Mouse (Mus musculus) CH12.LX (cell line): ENCODE measurements at regions not wholly inside any gene's neighbourhood (a gene's known extent, or its start where the extent isn't known, plus 50 kb on each side); places are given as distances from the start of the nearest gene placed in this dataset.

Experiments
- CTCF ChIP-seq, 2 experiments: IDR thresholded peaks in 1 of 2; conservative IDR thresholded peaks in 1 of 2; 2 replicates each; pipeline ENCODE4 v1.5.1; 2011 to 2012; ENCODE audit warnings: low read depth in 2 of 2, low read length in 2 of 2, improper control_type of control experiment in 1 of 2, inconsistent platforms in 1 of 2, mild to moderate bottlenecking in 1 of 2, moderate library complexity in 1 of 2
- EP300 ChIP-seq: IDR thresholded peaks from 2 replicates; pipeline ENCODE4 v1.6.1; 2011; ENCODE audit warnings: low read length, improper control_type of control experiment
- HCFC1 ChIP-seq: IDR thresholded peaks from 2 replicates; pipeline ENCODE4 v1.6.1; 2012; ENCODE audit warnings: low read depth, mild to moderate bottlenecking, inconsistent platforms, low read length, improper control_type of control experiment
- MAFK ChIP-seq: IDR thresholded peaks from 2 replicates; pipeline ENCODE4 v1.6.1; 2011; ENCODE audit warnings: low read length, improper control_type of control experiment; ENCODE audit not compliant: insufficient replicate concordance
- POLR2A ChIP-seq: IDR thresholded peaks from 2 replicates; pipeline ENCODE4 v1.6.1; 2011; ENCODE audit warnings: low read depth, mild to moderate bottlenecking, improper control_type of control experiment, low read length
- SIN3A ChIP-seq: IDR thresholded peaks from 2 replicates; pipeline ENCODE4 v1.6.1; 2012; ENCODE audit warnings: low read length, improper control_type of control experiment, inconsistent platforms

- TF ChIP-seq EP300 = no peak
- no peak for TF ChIP-seq CTCF (conservative IDR thresholded peaks at IDR 0.05 in 1 of 2, IDR thresholded peaks at IDR 0.05 in 1 of 2; ENCODE audit: low read depth in 2 of 2, low read length in 2 of 2)
- no peak for TF ChIP-seq SIN3A
- no peak for TF ChIP-seq HCFC1
- TF ChIP-seq MAFK = peak; percentile 83
- no peak for TF ChIP-seq POLR2A
These were observed 83.1 kb upstream of the Arid2 start for GRCm38 (mm10) chr15:96204187-96204586.
